Mouse (Mus musculus) kidney, adult 10 weeks (tissue): ENCODE data around the gene Tlr2. TPM values are rescaled to one million over a fixed set of nuclear protein-coding genes. Genes with fewer than 3 reads are reported as not detected.

ENCODE experiments used
- polyA plus RNA-seq: library from polyadenylated mRNA; stranded (reverse); fragments of 350-450 nt; fragmentation: Illumina TruSeq; extraction: RNeasy Lipid Tissue Mini Kit (QIAGEN cat#74804); gene quantifications from one replicate; pipeline ENCODE4 v1.2.3, GENCODE M21; 2014; ENCODE audit warnings: low read depth, low replicate concordance

Tlr2 gene
- 1.9 TPM for polyA plus RNA-seq

GRCm38 (mm10) chr3:83841095-83841850, at the start of gene Tlr2:
Gene Tlr2 (minus strand): TSS chr3:83841767.

Other genes with a start within 250 kb of the Tlr2 start
- gene Sfrp2, start 75.4 kb downstream of the Tlr2 start, polyA plus RNA-seq: 10.4 TPM
- 6.4 TPM for gene Tmem131l, start 198.4 kb upstream of the Tlr2 start, polyA plus RNA-seq